Mouse (Mus musculus): ENCODE measurements at regions not wholly inside any gene's neighbourhood (a gene's known extent, or its start where the extent isn't known, plus 50 kb on each side); places are given as distances from the start of the nearest gene placed in this dataset.

GRCm38 (mm10) chr6:60217840-60218239 is 611.8 kb downstream of the Snca start:
- DNase-seq (ENCODE audit: low read depth) = no peak
- no peak for TF ChIP-seq POLR2A (IDR thresholded peaks at IDR 0.05; ENCODE audit: borderline replicate concordance, extremely low read depth, insufficient read depth, insufficient read length, poor library complexity, severe bottlenecking)
- TF ChIP-seq CTCF (IDR thresholded peaks at IDR 0.05; ENCODE audit: borderline replicate concordance, extremely low read depth, insufficient read depth, insufficient read length) = no peak

- peak; percentile 40; the same call in 1 of the 2 replicates for TF ChIP-seq CTCF (IDR thresholded peaks at IDR 0.05; ENCODE audit: borderline replicate concordance, extremely low read depth, insufficient read depth, insufficient read length)
- no peak for TF ChIP-seq POLR2A (IDR thresholded peaks at IDR 0.05; ENCODE audit: borderline replicate concordance, extremely low read depth, insufficient read depth, insufficient read length, poor library complexity, severe bottlenecking)
- peak; percentile 53 for DNase-seq (ENCODE audit: low read depth)
Observed at GRCm38 (mm10) chr6:60201548-60201947, 628.1 kb downstream of the Snca start.
